Mouse (Mus musculus) T-cell, adult 2 months (primary cell): ENCODE results near the gene Sdk1.

Source experiments
- DNase-seq: peaks from one replicate; pipeline ENCODE4 v3.0.0; 2022; ENCODE audit warnings: low spot score

Sdk1 gene

GRCm38 (mm10) chr5:142262060-142262459, 1020.8 kb downstream of the Sdk1 start:
- no peak for DNase-seq
